Comparison of ENCODE assay signal across 21 mouse cellular contexts in the genomic region with DNA sequence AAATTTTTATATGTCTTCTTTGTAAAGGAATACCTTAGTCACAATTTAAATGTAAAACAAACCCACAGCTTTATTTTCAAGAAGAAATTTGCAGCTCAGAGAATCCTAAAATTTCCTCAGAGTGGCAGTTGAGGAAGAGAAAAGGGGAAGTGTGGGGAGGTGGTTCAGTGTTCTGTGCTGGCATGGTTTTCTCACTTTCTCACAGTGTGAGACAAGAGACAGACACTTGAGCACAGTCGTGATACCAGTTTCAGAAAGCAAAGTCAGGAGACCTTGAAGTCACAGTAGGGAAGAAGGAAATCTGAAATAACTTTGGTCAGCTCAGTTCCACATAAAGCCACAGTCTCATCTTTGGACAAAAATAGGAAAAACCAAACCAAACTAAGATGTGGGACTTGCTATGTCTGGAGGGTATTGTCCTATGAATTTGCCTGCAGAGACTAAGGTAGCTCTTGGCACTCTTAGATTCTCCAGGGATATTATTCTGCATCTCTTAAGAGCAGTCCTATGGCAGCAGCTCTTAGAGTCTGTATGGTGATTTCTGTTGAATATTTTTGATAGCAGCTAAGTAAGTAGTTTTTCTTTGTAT. TPM values are rescaled to one million over a fixed set of nuclear protein-coding genes. Genes with fewer than 3 reads are reported as not detected.
DNase-seq lines count a peak whose midpoint lies in the region; ATAC-seq lines count a peak whose summit lies in the region.
"Had no signal": no experiment of that assay in that cellular context is flagged by ENCODE, and none has a peak within 500 bp of the region (broad histone marks: within the 10 kb centered on the region; RNA-seq: fewer than 3 reads in every experiment).

A gene (plus strand): TSS at position 539 of the 589 bp plus-strand sequence.

- peak; percentile 85 for ATAC-seq in megakaryocyte progenitor cell, adult 5-6 weeks (replicated peaks; ENCODE audit: poor library complexity)
- ATAC-seq: forebrain, postnatal 0 days had no signal

- DNase-seq in layer of hippocampus, adult 11-12 months (ENCODE audit: low spot score) = peak; percentile 30
- no peak for DNase-seq in layer of hippocampus, postnatal 25 days (ENCODE audit: extremely low spot score in 1 of 2, low spot score in 1 of 2)
- peak; percentile 3 for DNase-seq in right cerebral cortex, adult 18-20 months
- DNase-seq in right cerebral cortex, postnatal 10 days (ENCODE audit: low spot score in 2 of 2) = no peak
- peak; percentile 7 for DNase-seq in c-Kit-positive CD71-negative TER-119-negative erythroid progenitor cells, embryonic 14.5 days (ENCODE audit: low read depth)
- no peak for DNase-seq in cerebellum, adult 8-10 months
- DNase-seq: adrenal gland, adult 2 months; cerebellum, adult 2 months; forebrain, postnatal 0 days; gastrocnemius, postnatal 36 days; heart, postnatal 36 days; kidney, adult 8-10 months; kidney, postnatal 4 days; liver; lung, adult 2 months; right cerebral cortex, postnatal 25 days; thymus, postnatal 25 days had no signal

RNA-seq across cellular contexts. Expression of the gene that starts here (rescaled TPM):
- total RNA-seq in layer of hippocampus, postnatal 25 days (2021) = not detected
- not detected in 2 replicates for total RNA-seq in megakaryocyte progenitor cell, adult 5-6 weeks (2015)
- not detected in 2 replicates for total RNA-seq in megakaryocyte progenitor cell, adult 5-6 weeks (2017)
- total RNA-seq: adrenal gland, adult 2 months; forebrain, postnatal 0 days; G1E; gastrocnemius, postnatal 36 days; heart, postnatal 36 days; left cerebral cortex, postnatal 10 days; megakaryocyte-erythroid progenitor cell, adult 5-6 weeks had no signal

Comparison
In these comparisons a context has a peak if more than half of its experiments do, and no peak if none do; other contexts are left out.
1. DNase-seq: peak in layer of hippocampus, adult 11-12 months (single experiment), right cerebral cortex, adult 18-20 months (single experiment) and c-Kit-positive CD71-negative TER-119-negative erythroid progenitor cells, embryonic 14.5 days (single experiment); none in layer of hippocampus, postnatal 25 days (0 of 2), right cerebral cortex, postnatal 10 days (0 of 2) and cerebellum, adult 8-10 months (single experiment).
2. Peak in ATAC-seq in megakaryocyte progenitor cell, adult 5-6 weeks; RNA of the gene not detected or under 1 TPM.